Mouse (Mus musculus) brain, adult 10 weeks (tissue): ENCODE results near the gene Sf3b4. TPM values are rescaled to one million over a fixed set of nuclear protein-coding genes. Genes with fewer than 3 reads are reported as not detected.

Source experiments
- polyA plus RNA-seq: library from polyadenylated mRNA; stranded (reverse); fragments of 350-450 nt; fragmentation: Illumina TruSeq; extraction: RNeasy Lipid Tissue Mini Kit (QIAGEN cat#74804); gene quantifications from one replicate; pipeline ENCODE4 v1.2.3, GENCODE M21; 2015; ENCODE audit warnings: low read depth, low replicate concordance

Sf3b4 gene
- polyA plus RNA-seq, result 44.2 TPM

DNA sequence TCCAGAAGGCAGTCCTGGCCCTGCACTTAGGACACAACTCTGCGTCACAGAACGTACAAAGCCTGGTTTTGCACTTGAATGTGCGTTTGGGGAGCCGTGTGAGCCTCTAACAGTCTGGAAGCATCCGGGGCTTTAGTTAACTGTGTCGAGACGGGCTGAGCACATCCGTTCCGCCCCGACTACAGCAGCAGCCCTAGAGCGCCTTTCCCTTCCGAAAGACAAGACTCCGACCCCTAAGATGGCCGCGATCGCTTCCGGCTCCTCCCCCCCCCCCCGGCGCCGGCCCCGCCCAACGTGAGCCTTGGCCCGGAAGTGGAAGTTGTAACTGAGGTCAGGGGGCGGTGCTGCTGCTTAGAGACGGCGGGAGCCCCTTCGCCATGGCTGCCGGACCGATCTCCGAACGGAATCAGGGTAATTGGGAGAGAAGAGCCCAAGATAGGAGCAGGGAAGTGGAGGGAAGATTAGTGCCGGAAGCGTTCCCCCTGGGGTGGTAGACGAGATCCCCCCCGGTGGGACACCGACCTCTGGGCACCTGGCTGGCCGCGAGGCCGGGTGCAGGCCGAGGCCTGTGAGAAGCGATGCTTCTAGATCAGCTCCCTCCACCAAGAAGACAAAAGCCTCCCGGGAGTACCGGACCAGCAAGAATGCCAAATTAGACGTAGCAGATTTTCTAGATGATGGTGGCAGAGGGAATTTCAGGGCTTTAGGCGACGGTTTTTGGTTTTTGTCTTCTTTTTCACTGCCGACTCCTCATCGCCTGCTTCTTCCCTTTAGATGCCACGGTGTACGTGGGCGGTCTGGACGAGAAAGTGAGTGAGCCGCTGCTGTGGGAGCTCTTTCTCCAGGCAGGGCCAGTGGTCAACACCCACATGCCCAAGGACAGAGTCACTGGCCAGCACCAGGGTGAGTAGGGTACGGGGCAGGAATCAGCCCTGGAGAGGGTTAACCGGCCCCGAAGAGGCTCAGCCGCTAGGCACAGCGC lies at the start of gene Sf3b4:
TSS of gene Sf3b4 (plus strand) at position 136 of the 982 bp plus-strand sequence.

GRCm38 (mm10) chr3:96161869-96162840 lies 10.0 kb upstream of the Sf3b4 start, which contains the start of gene Mtmr11:
TSS of gene Mtmr11 (plus strand) at chr3:96162004.

DNA sequence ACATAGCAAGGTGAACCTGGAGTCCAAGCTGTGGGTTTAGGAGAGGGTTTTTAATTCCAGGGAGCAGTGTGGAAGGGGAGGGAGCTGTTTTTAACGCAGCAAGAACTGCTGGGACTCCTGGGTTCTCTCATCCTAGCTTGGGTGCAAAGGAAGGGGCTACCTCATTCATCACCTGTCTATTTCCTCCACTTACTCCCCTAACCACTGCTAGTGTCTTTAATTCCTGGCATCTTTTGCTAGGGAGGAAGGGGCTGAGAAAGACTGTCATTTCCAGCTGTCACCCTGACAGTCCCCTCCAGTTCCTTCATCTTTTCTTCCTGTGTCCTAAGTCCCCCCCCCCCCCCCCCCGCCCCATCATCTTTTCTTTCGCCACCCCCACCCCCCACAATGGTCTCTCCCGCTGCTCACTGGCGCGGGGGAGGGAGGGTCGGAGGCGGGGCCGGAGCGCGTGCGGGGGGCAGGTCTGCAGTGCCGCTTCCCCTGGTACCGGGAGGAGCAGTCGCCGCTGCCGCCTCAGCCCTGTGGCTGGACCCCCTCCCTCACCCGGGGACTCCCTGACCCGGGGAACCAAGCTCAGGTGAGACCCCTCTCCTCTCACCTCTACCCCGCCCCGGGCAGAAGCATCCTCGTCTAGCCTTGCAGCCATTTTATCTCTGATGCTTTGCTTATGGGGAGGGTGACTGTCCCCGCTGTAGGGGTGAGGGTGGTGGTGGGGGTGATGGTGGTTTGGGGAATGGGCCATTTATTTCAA lies 8.8 kb downstream of the Sf3b4 start, which contains the start of gene Sv2a:
TSS of gene Sv2a (plus strand) at position 425 of the 751 bp plus-strand sequence.

DNA sequence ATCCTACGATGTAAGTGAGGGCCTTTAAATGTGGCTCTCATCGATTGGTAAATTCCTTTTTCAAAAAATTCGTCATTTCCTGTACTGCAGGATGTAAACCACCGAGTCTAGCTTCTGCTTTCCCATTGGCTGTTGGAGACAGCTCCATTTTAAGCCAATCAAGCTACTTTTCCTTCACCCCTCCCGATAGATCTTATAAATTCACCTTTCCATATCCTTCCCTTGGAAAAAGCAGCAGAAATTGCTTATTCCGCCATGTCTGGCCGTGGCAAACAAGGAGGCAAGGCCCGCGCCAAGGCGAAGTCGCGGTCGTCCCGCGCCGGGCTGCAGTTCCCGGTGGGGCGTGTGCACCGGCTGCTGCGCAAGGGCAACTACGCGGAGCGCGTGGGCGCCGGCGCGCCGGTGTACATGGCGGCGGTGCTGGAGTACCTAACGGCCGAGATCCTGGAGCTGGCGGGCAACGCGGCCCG lies 47.6 kb downstream of the Sf3b4 start, which contains the start of the genes Bola1 and Hist2h2ab:
TSS of gene Bola1 (minus strand) at position 49 of the 470 bp plus-strand sequence.
TSS of gene Hist2h2ab (plus strand) at position 205 of the 470 bp plus-strand sequence.

GRCm38 (mm10) chr3:96220765-96221639 lies 48.9 kb downstream of the Sf3b4 start, which contains the start of the genes Hist2h2ac and Hist2h2be:
TSS of gene Hist2h2ac (minus strand) at chr3:96220880.
TSS of gene Hist2h2be (plus strand) at chr3:96221119.

Other genes starting within 250 kb of the Sf3b4 start
- gene Anp32e, start 243.1 kb upstream of the Sf3b4 start, polyA plus RNA-seq, result 78.9 TPM
- 74.5 TPM for gene Plekho1, start 176.3 kb upstream of the Sf3b4 start, polyA plus RNA-seq
- gene Vps45, start 113.9 kb upstream of the Sf3b4 start, polyA plus RNA-seq, result 46.0 TPM
- gene Otud7b, start 67.8 kb upstream of the Sf3b4 start, polyA plus RNA-seq, result 20.0 TPM
- gene Mtmr11, start 10.3 kb upstream of the Sf3b4 start, polyA plus RNA-seq, result 10.8 TPM
- 293 TPM for gene Sv2a, start 8.8 kb downstream of the Sf3b4 start, polyA plus RNA-seq
- gene Bola1, start 47.4 kb downstream of the Sf3b4 start, polyA plus RNA-seq, result 30.9 TPM
- not detected for gene Hist2h2ab, start 47.5 kb downstream of the Sf3b4 start, polyA plus RNA-seq
- not detected for gene Hist2h2ac, start 48.5 kb downstream of the Sf3b4 start, polyA plus RNA-seq
- 7.2 TPM for gene Hist2h2be, start 48.8 kb downstream of the Sf3b4 start, polyA plus RNA-seq
- gene Hist2h3c2, start 66.8 kb downstream of the Sf3b4 start, polyA plus RNA-seq, result 5.3 TPM
- 79.4 TPM for gene Hist2h2aa2, start 67.9 kb downstream of the Sf3b4 start, polyA plus RNA-seq
- gene Hist2h2aa1, start 73.2 kb downstream of the Sf3b4 start, polyA plus RNA-seq, result not detected
- gene Hist2h3c1, start 74.4 kb downstream of the Sf3b4 start, polyA plus RNA-seq, result not detected
- gene Hist2h4, start 91.0 kb downstream of the Sf3b4 start, polyA plus RNA-seq, result 1.3 TPM
- gene Hist2h3b, start 96.3 kb downstream of the Sf3b4 start, polyA plus RNA-seq, result not detected
- not detected for gene Hist2h2bb, start 97.4 kb downstream of the Sf3b4 start, polyA plus RNA-seq
- gene Fcgr1, start 121.6 kb downstream of the Sf3b4 start, polyA plus RNA-seq, result 4.3 TPM